Mouse (Mus musculus) heart, postnatal 36 days (tissue): Measurements from ENCODE around the gene Col15a1. TPM values are rescaled to one million over a fixed set of nuclear protein-coding genes. Genes with fewer than 3 reads are reported as not detected.

ENCODE experiments used
- DNase-seq, 2 experiments: peaks; one replicate each; pipeline ENCODE4 v3.0.0; 2021 to 2022
- intact Hi-C: fragments of 180-260 bp; cut with DNase I; formaldehyde crosslinking; loops from one replicate; pipeline ENCODE4 v1.15.1; 2025
- total RNA-seq, 2 experiments: library from RNA; stranded (reverse); gene quantifications; 2 replicates each; pipeline ENCODE4 v1.2.3; 2021

The Col15a1 gene
- total RNA-seq: 100 to 1,000 TPM in 1 of 2 experiments, 10 to 100 TPM in 1; 91.2 to 101 TPM

DNA sequence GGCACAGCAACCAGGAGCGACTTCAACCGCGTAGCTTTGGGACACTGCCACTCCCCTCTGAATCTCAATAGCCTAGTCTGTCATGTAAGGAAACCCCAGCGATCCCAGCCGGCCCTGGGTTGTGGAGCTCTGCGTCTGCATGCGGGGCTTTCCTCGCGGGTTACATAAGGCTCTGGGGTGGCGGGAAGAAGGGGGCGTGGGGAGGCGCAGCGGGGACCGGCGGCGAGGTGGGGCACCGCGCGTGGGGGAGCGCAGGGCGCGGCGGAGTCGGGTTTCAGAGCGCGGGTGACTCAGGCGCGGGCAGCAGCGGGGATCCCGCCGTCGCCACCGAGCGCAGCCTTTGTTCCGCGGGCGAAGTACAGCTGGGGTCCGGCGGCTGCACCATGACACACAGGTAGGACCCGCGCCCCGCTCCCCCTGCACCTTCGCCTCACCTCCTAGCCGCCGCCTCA lies at the start of gene Col15a1:
Gene Col15a1 (plus strand): TSS at position 193 of the 452 bp plus-strand sequence.
- DNase-seq: peak; percentile 34 to 42
- intact Hi-C loops: loop anchor here (2.0 to 5.0 kb wide), 3 partner anchors 43 to 77 kb away; no protein-coding TSS in a partner anchor

DNA sequence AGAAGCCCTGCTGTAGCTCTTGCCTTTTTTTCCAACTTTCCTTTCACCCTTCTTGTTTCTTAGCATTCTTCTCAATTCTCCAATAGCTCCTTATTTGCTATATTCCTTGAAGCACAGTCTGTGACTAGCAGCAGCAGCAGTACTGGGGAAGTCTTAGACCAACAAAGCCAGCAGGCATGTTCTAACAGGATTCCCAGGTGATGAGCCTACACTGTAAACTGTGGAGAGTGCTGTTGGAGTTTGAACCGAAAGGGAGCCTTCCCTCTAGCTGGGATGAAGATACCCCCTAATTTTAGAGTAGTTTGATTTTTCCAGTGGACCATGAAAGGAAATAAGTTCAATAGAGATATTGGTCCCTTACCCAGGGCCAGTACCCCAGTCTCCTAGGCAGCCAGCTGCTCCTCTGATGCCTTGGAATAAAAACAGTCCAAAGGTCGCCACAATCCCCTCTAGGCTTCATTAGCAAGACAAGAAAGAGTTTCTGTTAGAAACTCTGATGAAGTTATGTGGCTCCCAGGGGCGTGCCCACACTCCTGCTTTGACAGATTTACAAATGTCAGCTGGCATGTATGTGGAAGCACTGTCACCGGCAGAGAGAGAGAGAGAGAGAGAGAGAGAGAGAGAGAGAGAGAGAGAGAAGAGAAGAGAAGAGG lies 46.7 kb upstream of the Col15a1 start:
- DNase-seq: no peak
- intact Hi-C loops: no loop called here

DNA sequence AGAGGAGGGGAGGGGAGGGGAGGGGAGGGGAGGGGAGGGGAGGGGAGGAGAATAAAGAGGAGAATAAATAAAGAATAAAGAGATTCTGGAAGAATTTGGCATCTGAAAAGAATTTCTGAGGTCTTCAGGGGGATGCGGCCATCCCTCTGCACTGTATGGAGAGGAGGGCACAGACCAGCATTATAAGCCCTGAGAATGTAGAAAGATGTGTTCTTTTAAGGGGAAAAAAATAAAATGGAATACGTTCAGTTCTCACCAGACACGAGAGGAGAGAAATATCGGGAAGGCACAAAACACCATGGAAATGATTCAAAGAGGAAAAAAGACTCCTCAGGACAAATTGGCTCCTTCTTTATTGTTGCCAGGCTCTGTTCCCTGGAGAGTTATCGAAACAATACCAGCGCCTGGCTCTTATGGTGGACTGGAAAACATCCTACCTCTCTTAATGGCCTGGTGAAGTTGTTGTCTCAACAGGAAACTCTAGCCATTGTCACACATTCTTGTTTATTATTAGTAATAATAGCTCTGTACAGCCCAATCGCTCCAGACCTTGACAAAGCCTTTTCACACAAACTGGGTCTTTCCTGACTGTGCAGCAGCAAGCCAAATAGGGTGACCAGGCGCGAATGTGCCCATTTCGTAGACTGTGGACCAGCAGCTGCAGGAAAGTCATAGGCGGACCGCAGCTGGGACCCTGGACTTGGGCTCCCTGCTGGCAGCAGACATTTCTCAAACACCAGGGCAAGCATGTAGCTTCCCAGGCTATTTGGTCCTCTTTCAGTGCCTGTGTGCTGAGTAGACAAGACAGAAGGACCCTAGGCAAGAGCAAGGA lies 46.0 kb upstream of the Col15a1 start:
- intact Hi-C loops: no loop called here
- DNase-seq: no peak

DNA sequence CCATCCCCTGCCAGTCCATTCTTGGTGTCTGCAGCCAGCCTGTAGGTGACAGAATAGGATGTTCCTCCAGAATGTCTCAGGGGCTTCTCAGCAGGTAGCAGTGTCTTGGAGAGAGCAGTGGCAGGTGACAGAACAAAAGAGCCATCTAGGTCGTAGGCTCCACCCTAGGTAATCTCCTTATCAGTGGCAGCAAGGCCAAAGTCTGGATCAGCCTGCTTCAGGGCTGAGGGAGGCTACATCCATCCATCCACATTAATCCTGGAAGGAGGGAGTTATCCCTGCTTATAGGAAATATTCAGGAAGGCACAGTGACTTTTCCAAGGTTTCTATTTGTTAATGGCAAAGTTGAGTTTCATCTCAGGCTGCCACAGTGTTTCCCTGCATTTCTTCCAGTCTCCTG lies 35.6 kb upstream of the Col15a1 start:
- no peak for DNase-seq
- intact Hi-C loops: no loop called here

DNA sequence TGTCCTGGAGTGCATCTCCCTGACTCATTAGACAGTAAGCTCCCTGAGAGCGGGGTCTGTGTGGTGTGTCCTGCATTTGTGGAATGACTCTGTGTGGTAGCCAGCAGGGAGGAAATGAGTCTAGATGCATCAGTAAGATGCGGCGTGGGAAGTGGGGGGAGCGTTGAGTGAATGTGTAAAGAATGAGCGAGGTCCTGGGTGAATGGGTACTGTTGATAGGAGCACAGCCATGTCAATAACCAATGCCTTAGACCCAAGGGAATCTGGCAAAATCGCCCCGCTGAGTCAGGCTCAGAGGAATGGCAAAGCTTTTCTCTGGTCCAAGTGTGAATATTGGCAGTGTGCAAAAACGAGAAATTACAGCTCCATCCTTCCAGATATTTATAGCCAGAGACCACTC lies 30.9 kb upstream of the Col15a1 start:
- no peak for DNase-seq

DNA sequence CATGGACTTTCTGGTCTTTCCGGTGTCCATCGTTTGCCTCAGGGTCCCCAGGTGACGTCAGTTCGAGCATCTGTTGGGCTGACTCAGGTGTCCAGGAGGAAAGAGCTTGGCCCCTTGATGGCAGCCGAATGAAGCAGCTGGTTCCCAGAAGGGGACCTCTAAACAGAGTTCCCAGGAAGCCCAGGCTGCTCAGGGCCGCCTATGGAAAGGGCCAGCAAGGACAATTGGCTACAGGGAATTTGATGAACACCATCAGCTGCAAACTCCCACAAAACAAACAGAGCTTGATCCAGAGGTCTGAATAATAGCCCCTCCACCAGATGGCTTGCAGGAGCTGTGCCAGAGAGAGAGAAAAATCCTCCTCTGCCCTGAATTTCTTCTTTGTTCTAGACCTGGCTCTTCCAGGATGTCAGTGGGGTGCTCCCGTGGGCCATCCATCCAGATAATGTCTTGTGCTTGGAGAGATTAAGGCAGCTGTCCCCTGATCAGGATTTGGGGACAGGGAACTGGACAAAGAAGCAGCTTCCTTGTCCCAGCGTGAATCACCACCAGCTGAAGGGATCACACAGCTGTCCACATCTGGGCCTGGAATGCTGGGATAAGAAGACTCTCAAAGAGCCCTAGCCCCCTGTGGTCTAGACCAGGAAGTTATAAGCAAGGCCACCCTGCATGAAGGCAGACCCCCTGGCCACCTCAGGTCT lies 29.6 kb upstream of the Col15a1 start:
- peak; percentile 53 to 58 for DNase-seq
- intact Hi-C loops: loop anchor here (5.0 kb wide), 1 partner anchor 41 kb away; no protein-coding TSS in a partner anchor

More for the DNA sequence above, 30.9 kb upstream of the Col15a1 start:
- intact Hi-C loops: loop anchor here (5.0 kb wide), 1 partner anchor 40 kb away; no protein-coding TSS in a partner anchor

DNA sequence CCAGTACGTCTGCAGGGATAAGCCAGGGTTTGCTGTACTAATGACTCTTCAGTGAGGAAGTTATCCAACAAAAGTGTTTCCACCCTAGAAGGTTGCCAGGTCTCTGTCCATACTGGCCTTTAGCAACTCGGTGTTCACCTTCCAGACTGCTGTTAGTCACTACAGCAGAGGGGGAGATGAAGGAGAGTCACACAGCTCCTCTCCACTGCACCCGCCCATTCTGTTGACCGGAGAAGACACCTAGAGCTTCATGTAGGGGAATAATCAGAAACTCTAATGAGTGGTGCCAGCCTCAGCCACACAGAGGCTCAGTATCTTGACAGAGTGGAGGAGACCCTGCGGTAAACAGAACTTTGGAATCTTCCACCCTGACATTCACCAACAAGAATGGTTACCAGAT lies 28.4 kb upstream of the Col15a1 start:
- intact Hi-C loops: loop anchor here (5.0 kb wide), 1 partner anchor 42 kb away; no protein-coding TSS in a partner anchor

DNA sequence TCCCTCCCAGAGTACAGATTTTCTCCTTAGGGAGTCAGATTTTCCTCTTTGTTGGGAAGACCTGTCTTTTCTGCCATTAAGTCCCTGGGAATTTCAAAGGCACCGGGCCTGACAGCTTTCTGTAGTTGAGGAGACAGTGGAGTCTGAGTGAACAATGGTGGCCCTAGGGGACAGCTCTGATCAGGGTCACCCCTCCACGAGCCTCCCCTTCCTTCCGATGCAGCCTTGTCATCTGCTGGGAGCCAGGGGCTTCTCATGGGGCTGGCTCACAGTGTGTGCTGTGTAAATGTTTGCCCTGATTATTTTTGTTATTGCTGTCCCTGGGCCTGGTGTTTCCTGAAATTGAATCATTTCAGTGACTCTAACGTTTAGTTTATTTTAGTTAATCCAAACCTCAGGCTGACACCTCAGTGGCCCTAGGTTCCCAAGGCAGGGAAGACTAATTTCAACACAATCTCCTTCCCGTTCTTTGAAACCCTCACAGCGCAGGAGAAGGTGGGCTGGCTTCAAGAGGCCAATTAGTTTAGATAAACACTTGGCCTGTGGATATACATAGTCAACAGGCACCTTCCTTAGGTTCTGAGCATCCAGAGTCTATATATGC lies 23.8 kb upstream of the Col15a1 start:
- no peak for DNase-seq
- intact Hi-C loops: no loop called here

More for the DNA sequence above, 28.4 kb upstream of the Col15a1 start:
- DNase-seq: no peak

DNA sequence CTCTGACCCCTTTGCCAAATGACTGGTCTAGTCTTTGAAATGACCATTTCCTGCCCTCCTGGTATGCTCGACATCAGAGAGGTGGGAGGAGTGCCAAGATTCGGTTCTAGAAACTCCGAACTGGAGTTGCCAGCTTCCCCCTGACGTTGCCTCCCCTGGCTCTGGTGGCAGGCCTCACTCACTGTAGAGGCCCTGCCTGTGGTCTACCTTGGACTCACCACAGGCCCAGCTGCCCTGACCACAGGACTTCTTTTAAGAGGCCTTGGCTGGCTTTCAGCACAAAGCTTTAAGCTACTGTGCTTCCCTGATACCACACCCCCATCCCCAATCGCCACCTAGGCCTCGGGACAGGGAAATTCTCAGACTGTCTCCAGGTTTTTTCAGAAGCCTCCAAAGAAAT lies 21.4 kb upstream of the Col15a1 start:
- intact Hi-C loops: no loop called here
- no peak for DNase-seq

DNA sequence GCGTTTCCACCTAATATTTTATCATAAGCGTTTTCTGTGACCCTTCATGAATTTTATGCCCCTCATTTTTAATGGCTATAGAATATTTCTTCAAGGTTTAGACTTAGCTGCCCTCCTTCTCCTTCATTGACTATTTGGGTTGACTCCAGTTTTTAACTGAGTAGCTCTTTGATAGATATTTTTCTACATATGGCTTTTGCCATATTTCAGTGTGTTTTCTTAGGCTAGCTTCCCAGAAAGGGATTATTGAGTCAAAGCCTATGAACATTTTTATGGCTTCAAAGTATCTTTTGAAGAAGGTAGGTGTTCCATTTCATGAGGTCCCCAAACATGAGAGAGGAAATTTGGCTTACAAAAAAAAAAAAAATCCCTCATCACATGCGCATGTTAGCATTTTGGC lies 11.8 kb upstream of the Col15a1 start:
- intact Hi-C loops: no loop called here
- no peak for DNase-seq

DNA sequence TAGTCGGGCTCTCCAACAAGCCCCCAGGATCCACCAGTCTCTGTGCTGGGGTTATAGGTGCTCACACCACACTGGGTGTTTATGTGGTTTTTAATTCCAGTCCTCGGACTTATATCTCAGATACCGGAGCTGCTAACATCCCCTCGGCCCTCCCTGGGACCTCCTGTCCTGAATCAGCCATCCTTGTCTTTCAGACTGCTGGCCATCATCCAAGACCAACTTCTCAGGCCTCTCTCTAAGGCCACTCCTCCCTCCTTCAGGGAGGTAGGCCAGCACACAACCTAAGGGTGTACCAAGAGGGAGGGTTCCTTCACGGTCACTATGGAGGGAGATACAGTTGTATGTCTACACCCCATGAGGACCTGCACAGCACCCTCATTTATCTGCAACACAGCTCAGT lies 4.3 kb upstream of the Col15a1 start:
- no peak for DNase-seq
- intact Hi-C loops: no loop called here

DNA sequence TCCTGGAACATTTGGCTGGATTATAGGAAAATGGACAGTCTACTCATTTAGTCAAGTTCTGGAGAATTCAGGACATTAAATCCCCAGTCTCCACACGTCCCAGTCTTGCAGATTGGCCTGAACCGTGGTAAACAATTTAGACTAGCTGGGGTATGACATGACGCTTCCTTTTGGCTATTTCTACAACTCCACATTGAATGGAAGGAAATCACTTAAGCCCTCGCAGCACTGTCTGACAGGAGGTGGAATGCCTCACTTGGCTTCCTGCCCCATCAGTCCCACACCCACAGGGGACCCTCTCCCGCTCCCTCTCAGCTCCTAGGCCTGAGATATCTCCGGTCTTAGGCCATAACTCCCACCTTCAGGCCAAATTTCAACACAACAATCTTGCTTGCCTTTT lies 2.1 kb upstream of the Col15a1 start:
- DNase-seq: no peak
- intact Hi-C loops: loop anchor here (2.0 to 5.0 kb wide), 2 partner anchors 54 to 75 kb away; no protein-coding TSS in a partner anchor

DNA sequence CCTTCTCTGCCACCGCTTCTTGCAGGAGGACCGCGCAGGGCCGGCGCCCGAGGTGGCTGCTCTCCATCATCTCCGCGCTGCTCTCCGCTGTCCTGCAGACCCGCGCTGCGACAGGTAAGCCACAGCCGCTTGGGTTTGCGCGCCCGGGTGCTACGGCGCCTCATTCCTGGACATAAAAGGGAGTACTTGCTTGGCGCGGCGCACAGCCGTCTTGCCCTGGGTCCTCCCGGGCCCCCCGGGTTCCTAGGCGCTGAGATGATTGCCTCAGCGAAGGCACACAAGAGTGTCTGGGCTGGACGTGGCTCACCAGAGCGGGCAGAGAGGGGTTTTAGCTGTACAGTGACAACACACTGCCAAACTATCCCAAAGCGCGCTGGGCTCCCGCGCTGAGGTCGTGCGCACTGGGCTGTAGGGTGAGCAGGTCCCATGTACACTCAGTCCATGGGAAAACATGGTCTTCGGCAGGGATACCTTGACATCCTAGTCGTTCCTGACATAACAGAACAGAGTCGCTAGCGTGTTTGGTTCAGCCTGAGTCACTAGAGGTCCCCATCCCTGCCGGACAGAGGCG lies 545 bp downstream of the Col15a1 start:
- intact Hi-C loops: loop anchor here (2.0 to 5.0 kb wide), 2 partner anchors 42 to 56 kb away; no protein-coding TSS in a partner anchor
- DNase-seq: no peak

DNA sequence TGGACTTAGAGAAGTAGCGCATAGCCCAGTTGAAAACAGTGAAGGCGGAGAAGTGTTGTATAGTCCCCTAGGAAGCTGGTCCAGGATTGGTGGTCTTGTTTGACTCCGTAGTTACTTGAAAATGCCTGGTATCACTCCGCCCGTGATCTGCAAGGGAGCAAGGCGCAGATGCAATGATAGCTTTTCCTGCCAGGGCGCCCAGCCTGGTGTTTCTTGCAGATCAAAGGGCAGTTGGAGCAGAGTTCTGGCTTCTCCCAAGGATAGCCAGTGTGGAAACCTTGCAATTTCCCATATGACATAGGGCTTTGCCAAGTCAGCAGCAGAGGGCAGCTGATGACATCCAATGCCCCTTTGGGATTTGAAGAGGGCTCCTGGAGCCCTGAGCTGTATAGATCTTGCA lies 1.5 kb downstream of the Col15a1 start:
- DNase-seq: no peak
- intact Hi-C loops: loop anchor here (2.0 to 5.0 kb wide), 2 partner anchors 41 to 57 kb away; no protein-coding TSS in a partner anchor

DNA sequence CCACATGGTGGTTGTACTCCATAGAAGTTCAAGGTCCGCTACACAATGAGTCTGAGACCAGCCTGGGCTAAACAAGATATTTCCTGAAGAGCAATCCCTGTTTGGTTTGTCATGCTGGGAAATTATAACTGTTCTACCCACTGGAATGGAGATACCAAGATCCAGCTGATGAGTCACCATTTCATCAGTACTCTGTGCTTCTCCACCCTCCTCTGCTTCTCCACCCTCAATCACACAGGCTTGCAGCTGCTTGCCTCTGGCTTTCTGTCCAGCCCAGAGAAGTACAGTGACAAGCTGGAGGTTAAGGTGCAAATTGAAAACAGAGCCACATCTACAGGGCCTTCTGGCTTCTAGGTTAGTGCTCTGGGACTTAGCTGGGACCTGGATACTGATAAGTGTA lies 10.9 kb downstream of the Col15a1 start:
- no peak for DNase-seq
- intact Hi-C loops: no loop called here

DNA sequence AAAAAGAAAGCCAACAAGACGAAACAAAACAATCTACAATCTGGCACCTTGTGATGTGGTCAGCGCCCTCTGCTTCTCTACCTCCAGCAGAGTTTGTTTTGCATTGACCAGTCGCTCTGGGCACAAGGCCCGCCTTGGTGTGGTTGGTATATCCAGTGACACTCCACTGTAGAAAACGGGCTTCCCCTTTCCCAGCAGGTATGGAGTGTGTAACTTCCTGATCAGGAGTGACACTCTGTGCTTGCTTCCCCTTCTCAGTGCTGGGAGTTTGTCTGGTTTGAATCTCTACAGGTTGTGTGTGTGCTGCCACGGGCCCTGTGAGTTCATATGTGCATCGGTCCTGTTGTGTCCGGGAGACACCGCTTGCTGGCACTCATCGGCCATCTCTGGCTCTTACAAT lies 11.4 kb downstream of the Col15a1 start:
- DNase-seq: no peak
- intact Hi-C loops: no loop called here

DNA sequence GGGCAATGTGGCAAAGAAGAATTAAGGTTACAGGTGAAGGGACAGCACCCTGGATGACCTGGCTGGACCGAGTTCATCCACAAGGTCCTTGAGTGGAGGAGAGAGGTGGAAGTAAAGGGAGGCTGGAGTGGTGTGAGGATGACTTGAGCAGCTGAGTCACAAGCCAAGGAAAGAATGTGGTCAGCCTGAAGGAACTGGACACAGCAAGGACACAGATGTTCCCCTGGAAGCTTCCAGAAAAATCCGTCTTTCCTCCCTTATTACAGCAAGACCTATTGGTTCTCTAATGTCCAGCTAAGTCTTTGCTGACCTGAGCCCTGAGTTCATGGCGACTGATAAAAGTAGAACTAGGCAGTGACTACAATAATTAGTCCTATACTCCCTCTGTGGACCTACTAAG lies 12.6 kb downstream of the Col15a1 start:
- DNase-seq: no peak
- intact Hi-C loops: no loop called here

DNA sequence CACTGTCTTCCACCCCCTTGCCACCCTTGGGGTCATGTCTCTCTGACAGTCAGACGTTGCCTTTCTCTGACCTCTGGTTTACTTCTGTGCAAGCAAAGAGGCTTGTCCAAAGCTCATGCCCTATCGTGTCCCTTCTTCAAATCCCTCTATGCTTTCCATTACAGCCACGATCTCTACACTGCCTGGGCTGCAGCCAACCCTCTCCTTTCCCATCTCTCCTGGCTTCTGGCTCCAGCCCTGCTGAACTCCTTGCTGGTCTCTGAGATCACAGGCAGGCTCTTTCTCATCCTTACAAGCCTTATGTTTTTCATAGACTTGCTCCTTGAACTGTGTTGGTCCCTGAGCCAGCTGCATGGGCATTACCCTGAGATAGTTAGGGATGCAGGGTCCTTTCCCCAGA lies 14.2 kb downstream of the Col15a1 start:
- intact Hi-C loops: no loop called here
- no peak for DNase-seq

DNA sequence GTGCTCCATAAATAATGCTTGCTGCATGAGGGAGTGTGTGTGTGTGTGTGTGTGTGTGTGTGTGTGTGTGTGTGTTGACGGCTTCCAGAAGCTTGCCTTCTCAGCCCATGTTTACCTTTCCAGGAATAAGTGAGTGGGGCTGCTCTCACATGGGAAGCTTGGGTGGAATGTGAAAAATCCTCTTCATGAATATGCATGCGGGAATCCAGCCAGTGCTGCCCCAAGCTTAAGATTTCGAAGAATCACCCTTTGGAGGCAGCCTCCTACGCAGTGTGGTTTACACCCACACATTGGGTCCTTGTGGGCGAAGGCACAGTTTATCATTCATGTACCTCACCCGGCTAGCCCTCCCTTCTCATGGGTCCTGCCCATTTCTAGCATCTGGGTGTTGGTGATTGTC lies 18.0 kb downstream of the Col15a1 start:
- DNase-seq: no peak
- intact Hi-C loops: no loop called here

DNA sequence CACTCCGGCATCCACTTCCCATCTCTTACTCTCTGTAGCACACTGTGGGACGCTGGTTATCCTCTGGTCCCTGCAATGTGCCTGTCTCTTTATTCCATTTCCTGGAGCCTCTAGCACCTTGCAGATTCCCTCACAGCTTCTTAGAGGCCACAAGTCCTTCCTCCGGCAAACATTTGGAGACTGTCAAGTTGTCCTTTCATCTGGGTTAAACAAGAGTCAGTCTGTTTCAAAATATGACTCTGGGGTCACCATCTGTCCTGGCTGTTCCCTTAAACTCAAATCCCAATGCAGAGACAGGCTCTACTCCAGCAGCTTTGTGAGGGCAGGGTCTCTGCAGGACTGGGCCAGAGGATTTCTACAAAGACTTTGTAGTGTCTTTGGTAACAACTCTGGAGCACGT lies 19.1 kb downstream of the Col15a1 start:
- intact Hi-C loops: no loop called here
- no peak for DNase-seq
